Mouse (Mus musculus): ENCODE results near the gene Clasp1. TPM values are rescaled to one million over a fixed set of nuclear protein-coding genes. Genes with fewer than 3 reads are reported as not detected.

Gene Clasp1
- polyA plus RNA-seq, 1 experiment, result 14.8 TPM

DNA sequence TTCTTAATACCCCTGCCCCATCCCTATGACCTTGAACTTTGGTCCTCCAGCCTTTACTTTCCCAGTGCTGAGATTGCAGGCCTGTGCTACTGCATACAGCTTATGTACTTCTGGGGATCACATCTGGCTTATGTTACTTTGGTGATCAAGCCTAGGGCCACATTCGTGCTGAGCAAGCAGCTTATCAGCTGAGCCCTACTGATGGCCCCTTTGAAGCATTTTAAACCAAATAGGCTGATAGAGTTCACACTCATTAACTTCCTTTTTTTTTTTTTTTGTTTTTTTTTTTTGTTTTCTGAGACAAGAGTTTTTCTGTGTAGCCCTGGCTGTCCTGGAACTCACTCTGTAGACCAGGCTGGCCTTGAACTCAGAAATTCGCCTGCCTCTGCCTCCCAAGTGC, 164.2 kb downstream of the Clasp1 start:
- Histone ChIP-seq H3K4me1 (ENCODE audit: control insufficient read depth, insufficient read depth, insufficient read length) (no peaks in the 10 kb centered on the region), H3K4me3 (ENCODE audit: extremely low read depth, insufficient read depth, insufficient read length) (no peak overlapping the region), H3K27me3 (ENCODE audit: control insufficient read depth, insufficient read depth, low read length) (no peaks in the 10 kb centered on the region), H3K27ac (ENCODE audit: insufficient read depth, low read length) (no peak overlapping the region), H3K36me3 (ENCODE audit: control insufficient read depth, insufficient read depth, low read length) (peaks cover 46% of the 10 kb centered on the region)
- TF ChIP-seq CTCF (IDR thresholded peaks at IDR 0.05; ENCODE audit: extremely low read depth, insufficient read depth, insufficient read length, insufficient replicate concordance), result no peak
- 89% methylated on average over 2 of the region's 2 CpGs for WGBS
- no peak for DNase-seq (ENCODE audit: low read depth in 1 of 2, low spot score in 2 of 2)

DNA sequence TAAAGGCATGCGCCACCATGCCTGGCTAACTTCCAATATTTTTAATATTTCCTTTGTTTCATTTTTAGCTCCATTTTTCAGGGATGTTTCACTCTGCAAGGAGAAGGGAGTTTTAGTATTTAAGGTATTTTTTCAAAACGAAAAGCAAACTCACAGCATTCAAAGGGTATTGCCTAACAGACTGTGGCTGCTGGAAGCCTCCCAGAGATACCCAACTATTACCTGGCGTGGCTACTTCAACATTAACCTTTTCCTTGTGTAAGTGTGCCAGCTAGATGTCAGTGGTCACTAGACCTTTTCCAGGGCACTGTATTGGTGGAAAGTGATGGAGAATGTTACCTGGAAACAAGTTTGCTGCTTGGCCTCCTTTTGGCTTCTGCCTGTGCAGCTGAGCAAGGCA, 164.6 kb downstream of the Clasp1 start:
- Histone ChIP-seq H3K36me3 (ENCODE audit: control insufficient read depth, insufficient read depth, low read length) (peaks cover 44% of the 10 kb centered on the region), H3K27ac (ENCODE audit: insufficient read depth, low read length) (no peak overlapping the region), H3K4me1 (ENCODE audit: control insufficient read depth, insufficient read depth, insufficient read length) (no peaks in the 10 kb centered on the region), H3K27me3 (ENCODE audit: control insufficient read depth, insufficient read depth, low read length) (no peaks in the 10 kb centered on the region), H3K4me3 (ENCODE audit: extremely low read depth, insufficient read depth, insufficient read length) (no peak overlapping the region)
- WGBS, result 93% methylated on average over 3 of the region's 3 CpGs
- no peak for DNase-seq (ENCODE audit: low read depth in 1 of 2, low spot score in 2 of 2)
- TF ChIP-seq POLR2A (IDR thresholded peaks at IDR 0.05; ENCODE audit: low read depth, low read length) (no peak), CTCF (IDR thresholded peaks at IDR 0.05; ENCODE audit: extremely low read depth, insufficient read depth, insufficient read length, insufficient replicate concordance) (no peak)

DNA sequence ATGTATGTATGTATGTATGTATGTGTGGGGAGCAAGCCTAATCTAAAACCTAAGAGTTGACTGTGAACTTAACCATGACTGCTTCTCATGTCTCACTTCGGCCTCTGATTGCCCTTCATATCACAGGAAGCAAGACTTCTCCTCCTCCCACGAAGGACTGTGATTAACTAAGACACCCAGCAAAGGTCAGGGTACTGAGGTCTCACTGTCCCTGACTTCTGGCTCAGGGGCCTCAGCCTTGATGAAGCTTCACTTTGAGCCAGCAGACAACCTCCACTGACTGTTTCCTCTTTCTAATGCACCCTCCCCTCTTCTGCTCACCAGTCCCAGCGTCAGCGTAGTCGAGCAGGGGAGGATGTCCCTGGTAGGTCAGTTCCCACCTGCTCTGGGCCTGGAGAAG, 166.1 kb downstream of the Clasp1 start:
- TF ChIP-seq POLR2A (IDR thresholded peaks at IDR 0.05; ENCODE audit: low read depth, low read length), result no peak
- TF ChIP-seq CTCF (IDR thresholded peaks at IDR 0.05; ENCODE audit: extremely low read depth, insufficient read depth, insufficient read length, insufficient replicate concordance), result no peak
- 86% methylated on average over 5 of the region's 5 CpGs for WGBS

DNA sequence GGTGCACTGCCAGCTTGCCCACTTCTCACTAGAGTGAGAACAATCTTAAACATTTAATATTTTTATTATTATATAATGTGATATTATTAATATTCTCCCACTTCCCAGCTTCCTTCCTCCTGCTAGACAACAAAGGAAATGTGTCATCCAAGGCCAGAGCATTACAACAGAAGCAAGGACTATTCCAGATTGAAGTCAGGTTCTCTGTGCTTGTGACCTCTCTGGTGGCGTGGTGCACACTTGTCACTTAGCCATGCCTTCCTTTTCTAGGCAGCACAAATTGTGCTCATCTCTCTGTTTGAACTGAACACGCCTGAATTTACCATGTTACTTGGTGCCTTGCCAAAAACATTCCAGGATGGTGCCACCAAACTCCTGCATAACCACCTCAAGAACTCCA, 170.9 kb downstream of the Clasp1 start:
- Histone ChIP-seq H3K27me3 (ENCODE audit: control insufficient read depth, insufficient read depth, low read length) (no peaks in the 10 kb centered on the region), H3K27ac (ENCODE audit: insufficient read depth, low read length) (no peak overlapping the region), H3K4me1 (ENCODE audit: control insufficient read depth, insufficient read depth, insufficient read length) (no peaks in the 10 kb centered on the region), H3K36me3 (ENCODE audit: control insufficient read depth, insufficient read depth, low read length) (peaks cover 36% of the 10 kb centered on the region), H3K4me3 (ENCODE audit: extremely low read depth, insufficient read depth, insufficient read length) (no peak overlapping the region)
- 83% methylated on average over 2 of the region's 2 CpGs for WGBS
- TF ChIP-seq CTCF (IDR thresholded peaks at IDR 0.05; ENCODE audit: extremely low read depth, insufficient read depth, insufficient read length, insufficient replicate concordance), result no peak
- no peak for TF ChIP-seq POLR2A (IDR thresholded peaks at IDR 0.05; ENCODE audit: low read depth, low read length)
- no peak for DNase-seq (ENCODE audit: low read depth in 1 of 2, low spot score in 2 of 2)

More for the DNA sequence above, 166.1 kb downstream of the Clasp1 start:
- H3K27ac ChIP-seq (ENCODE audit: insufficient read depth, low read length), result no peak overlapping the region
- peaks cover 35% of the 10 kb centered on the region for H3K36me3 ChIP-seq (ENCODE audit: control insufficient read depth, insufficient read depth, low read length)
- H3K27me3 ChIP-seq (ENCODE audit: control insufficient read depth, insufficient read depth, low read length), result no peaks in the 10 kb centered on the region
- H3K4me3 ChIP-seq (ENCODE audit: extremely low read depth, insufficient read depth, insufficient read length), result no peak overlapping the region
- no peaks in the 10 kb centered on the region for H3K4me1 ChIP-seq (ENCODE audit: control insufficient read depth, insufficient read depth, insufficient read length)
- DNase-seq (ENCODE audit: low read depth in 1 of 2, low spot score in 2 of 2), result no peak

DNA sequence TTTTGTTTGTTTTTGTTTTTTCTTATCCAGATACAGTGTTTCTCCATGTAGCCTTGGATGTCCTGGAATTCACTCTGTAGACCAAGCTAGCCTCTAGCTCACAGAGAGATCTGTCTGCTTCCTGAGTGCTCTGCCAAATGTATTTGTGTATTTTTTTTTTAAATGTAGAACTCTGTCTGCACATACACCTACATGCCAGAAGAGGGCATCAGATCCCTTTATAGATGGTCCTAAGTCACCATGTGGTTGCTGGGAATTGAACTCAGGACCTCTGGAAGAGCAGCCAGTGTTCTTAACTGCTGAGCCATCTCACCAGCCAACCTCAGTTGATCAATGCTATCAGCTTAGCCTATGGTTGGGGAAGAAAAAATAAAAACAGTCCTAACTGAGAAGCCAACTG, 175.7 kb downstream of the Clasp1 start:
- Histone ChIP-seq H3K27ac (ENCODE audit: insufficient read depth, low read length) (no peak overlapping the region), H3K36me3 (ENCODE audit: control insufficient read depth, insufficient read depth, low read length) (peaks cover 37% of the 10 kb centered on the region), H3K4me1 (ENCODE audit: control insufficient read depth, insufficient read depth, insufficient read length) (no peaks in the 10 kb centered on the region), H3K4me3 (ENCODE audit: extremely low read depth, insufficient read depth, insufficient read length) (no peak overlapping the region), H3K27me3 (ENCODE audit: control insufficient read depth, insufficient read depth, low read length) (no peaks in the 10 kb centered on the region)
- TF ChIP-seq POLR2A (IDR thresholded peaks at IDR 0.05; ENCODE audit: low read depth, low read length) (no peak), CTCF (IDR thresholded peaks at IDR 0.05; ENCODE audit: extremely low read depth, insufficient read depth, insufficient read length, insufficient replicate concordance) (no peak)
- no peak for DNase-seq (ENCODE audit: low read depth in 1 of 2, low spot score in 2 of 2)

DNA sequence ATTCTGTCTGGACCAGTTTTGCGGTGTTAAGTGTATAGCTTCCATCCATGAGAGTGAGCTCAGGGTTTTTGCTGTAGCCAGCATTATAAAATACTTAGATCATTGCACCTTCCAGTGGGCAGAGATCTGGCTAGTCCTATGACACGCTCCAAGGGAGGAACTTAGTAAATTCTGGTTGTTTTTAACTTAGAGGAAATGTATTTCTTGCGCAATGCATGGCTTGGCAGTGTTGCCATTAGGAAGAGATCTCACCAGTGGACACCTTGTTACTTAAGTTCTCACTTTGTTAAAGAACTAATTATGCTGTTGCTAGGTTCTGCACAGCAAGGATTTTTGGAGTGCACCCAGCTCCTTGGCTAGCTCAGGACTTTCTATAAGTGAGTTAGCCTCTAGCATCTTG, 178.8 kb downstream of the Clasp1 start:
- no peak for TF ChIP-seq POLR2A (IDR thresholded peaks at IDR 0.05; ENCODE audit: low read depth, low read length)
- TF ChIP-seq CTCF (IDR thresholded peaks at IDR 0.05; ENCODE audit: extremely low read depth, insufficient read depth, insufficient read length, insufficient replicate concordance), result no peak
- DNase-seq (ENCODE audit: low read depth in 1 of 2, low spot score in 2 of 2), result no peak
- Histone ChIP-seq H3K36me3 (ENCODE audit: control insufficient read depth, insufficient read depth, low read length) (peaks cover 40% of the 10 kb centered on the region), H3K4me3 (ENCODE audit: extremely low read depth, insufficient read depth, insufficient read length) (no peak overlapping the region), H3K27ac (ENCODE audit: insufficient read depth, low read length) (no peak overlapping the region), H3K4me1 (ENCODE audit: control insufficient read depth, insufficient read depth, insufficient read length) (no peaks in the 10 kb centered on the region), H3K27me3 (ENCODE audit: control insufficient read depth, insufficient read depth, low read length) (no peaks in the 10 kb centered on the region)
- WGBS, result 93% methylated on average over 3 of the region's 3 CpGs

DNA sequence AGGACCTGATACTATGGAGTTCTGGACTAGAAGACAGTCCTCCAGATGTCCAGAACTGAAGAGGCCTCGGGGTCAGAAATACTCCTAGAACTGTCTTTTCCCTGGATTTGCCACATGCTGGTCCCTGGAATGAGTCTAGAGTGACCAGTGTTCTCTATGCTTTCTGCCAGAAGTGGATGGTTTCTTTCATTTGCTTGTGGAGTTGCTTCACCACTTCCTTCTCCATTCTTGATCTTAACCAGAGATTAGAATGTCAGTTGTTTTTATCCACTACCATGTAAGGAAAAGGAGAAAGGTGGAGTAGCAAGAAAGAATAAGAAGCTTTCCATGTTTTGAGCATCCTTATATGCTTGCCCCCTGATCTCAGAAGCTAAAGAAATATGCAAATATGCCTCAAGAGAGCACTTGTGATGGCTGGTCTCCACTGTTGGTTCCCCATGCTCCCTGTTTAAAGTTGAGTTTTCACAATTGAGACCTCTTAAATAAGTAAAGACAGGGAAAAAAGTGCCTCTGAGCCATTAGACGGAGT, 191.4 kb downstream of the Clasp1 start:
- Histone ChIP-seq H3K4me3 (ENCODE audit: extremely low read depth, insufficient read depth, insufficient read length) (no peak overlapping the region), H3K36me3 (ENCODE audit: control insufficient read depth, insufficient read depth, low read length) (peaks cover 20% of the 10 kb centered on the region), H3K27me3 (ENCODE audit: control insufficient read depth, insufficient read depth, low read length) (no peaks in the 10 kb centered on the region), H3K27ac (ENCODE audit: insufficient read depth, low read length) (no peak overlapping the region), H3K4me1 (ENCODE audit: control insufficient read depth, insufficient read depth, insufficient read length) (no peaks in the 10 kb centered on the region)
- TF ChIP-seq POLR2A (IDR thresholded peaks at IDR 0.05; ENCODE audit: low read depth, low read length), result no peak
- TF ChIP-seq CTCF (IDR thresholded peaks at IDR 0.05; ENCODE audit: extremely low read depth, insufficient read depth, insufficient read length, insufficient replicate concordance), result no peak
- no peak for DNase-seq (ENCODE audit: low read depth in 1 of 2, low spot score in 2 of 2)
- WGBS, result 89% methylated on average over 2 of the region's 2 CpGs

All from spleen, adult 2 months (tissue).